8 mouse cellular contexts compared by ENCODE assay signal in the genomic region with DNA sequence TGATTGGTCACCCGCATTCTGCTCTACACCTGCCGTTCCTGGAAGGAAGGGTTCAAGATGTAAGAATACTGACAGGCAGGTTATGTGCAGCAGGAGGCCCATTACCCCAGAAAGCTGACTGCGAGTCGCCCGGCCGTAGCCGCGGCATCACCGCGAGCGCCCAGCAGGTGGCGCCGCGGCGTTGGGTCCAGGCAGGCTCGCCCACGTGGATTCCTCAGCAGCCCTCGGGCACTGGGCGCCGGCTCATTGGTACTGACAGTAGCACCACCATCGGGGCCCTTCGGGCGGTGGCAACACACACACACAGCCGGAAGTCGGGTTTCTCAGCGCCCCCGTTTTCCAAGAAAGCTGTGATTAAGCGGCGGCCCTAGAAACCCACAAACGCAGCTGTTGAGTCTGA. TPM values are rescaled to one million over a fixed set of nuclear protein-coding genes. Genes with fewer than 3 reads are reported as not detected.
DNase-seq lines count a peak whose midpoint lies in the region; ATAC-seq and TF ChIP-seq lines count a peak whose summit lies in the region.

No protein-coding gene starts in this region.

- no peaks in the 10 kb centered on the region for H3K4me1 ChIP-seq in lung, embryonic 14.5 days (ENCODE audit: insufficient read depth)

- no peaks in the 10 kb centered on the region for H3K9me3 ChIP-seq in lung, embryonic 14.5 days (ENCODE audit: low read depth, low read length)

- H3K4me3 ChIP-seq in lung, embryonic 14.5 days (ENCODE audit: low read depth, low read length), result no peak overlapping the region

- no peak overlapping the region for H3K9ac ChIP-seq in lung, embryonic 14.5 days

- H3K36me3 ChIP-seq in lung, embryonic 14.5 days (ENCODE audit: insufficient read depth), result no peaks in the 10 kb centered on the region

- H3K4me2 ChIP-seq in lung, embryonic 14.5 days, result no peak overlapping the region

- TF ChIP-seq CTCF in lung, embryonic 14.5 days (IDR thresholded peaks at IDR 0.05; ENCODE audit: low read depth), result peak; percentile 64

- H3K27ac ChIP-seq in lung, embryonic 14.5 days (ENCODE audit: low read depth), result no peak overlapping the region

- peak; percentile 84 for ATAC-seq in CD4-positive, CD25-positive, alpha-beta regulatory T cell, adult 4 months
- ATAC-seq in activated CD4-positive, CD25-positive, alpha-beta regulatory T cell, adult 4 months, result peak; percentile 76
- no peak for ATAC-seq in lung, embryonic 14.5 days (ENCODE audit: insufficient read depth)

- peak; percentile 82 for DNase-seq in embryo, embryonic 10.5 days (ENCODE audit: low spot score)
- DNase-seq in gastrocnemius, postnatal 25 days, result peak; percentile 28
- peak; percentile 55 to 82 for DNase-seq in kidney, postnatal 36 days
- DNase-seq in lung, embryonic 14.5 days, result peak; percentile 81
- peak; percentile 89 for DNase-seq in retina, embryonic 14.5 days (ENCODE audit: low spot score)
- peak; percentile 65 to 69 for DNase-seq in thymus, postnatal 36 days

- WGBS in lung, embryonic 14.5 days, result 2% methylated on average over 30 of the region's 30 CpGs

- H3K27me3 ChIP-seq in lung, embryonic 14.5 days (ENCODE audit: insufficient read depth, low read length), result peaks cover 19% of the 10 kb centered on the region; the same call in 1 of the 2 replicates

RNA-seq across cellular contexts. Expression of gene Lrfn3, which starts 14.7 kb away (rescaled TPM):
- polyA plus RNA-seq in CD4-positive, CD25-positive, alpha-beta regulatory T cell, adult 4 months (2017; shearing (Covaris generic)), result not detected
- not detected for polyA plus RNA-seq in activated CD4-positive, CD25-positive, alpha-beta regulatory T cell, adult 4 months (2017; shearing (Covaris generic))
- 1 to 10 TPM; 2.5 to 2.6 TPM for total RNA-seq in gastrocnemius, postnatal 25 days (2021)
- 3.4 and 3.7 TPM in 2 replicates for polyA plus RNA-seq in lung, embryonic 14.5 days (2014; fragmentation: Nextera tagmentation; extraction: Ambion mirVana)

RNA-seq across cellular contexts. Expression of gene Sdhaf1, which starts 24.1 kb away (rescaled TPM):
- polyA plus RNA-seq in CD4-positive, CD25-positive, alpha-beta regulatory T cell, adult 4 months (2017; shearing (Covaris generic)), result 1 to 10 TPM; 2.4 to 5.1 TPM
- 1 to 10 TPM; 4.2 to 8.5 TPM for polyA plus RNA-seq in activated CD4-positive, CD25-positive, alpha-beta regulatory T cell, adult 4 months (2017; shearing (Covaris generic))
- total RNA-seq in gastrocnemius, postnatal 25 days (2021), result 1 to 10 TPM; 6.5 to 7.3 TPM
- 21.3 and 22.7 TPM in 2 replicates for polyA plus RNA-seq in lung, embryonic 14.5 days (2014; fragmentation: Nextera tagmentation; extraction: Ambion mirVana)

RNA-seq across cellular contexts. Expression of gene E130208F15Rik, which starts 26.3 kb away (rescaled TPM):
- not detected for polyA plus RNA-seq in CD4-positive, CD25-positive, alpha-beta regulatory T cell, adult 4 months (2017; shearing (Covaris generic))
- not detected for polyA plus RNA-seq in activated CD4-positive, CD25-positive, alpha-beta regulatory T cell, adult 4 months (2017; shearing (Covaris generic))
- total RNA-seq in gastrocnemius, postnatal 25 days (2021), result under 1 TPM; 0.31 to 0.46 TPM
- not detected in 2 replicates for polyA plus RNA-seq in lung, embryonic 14.5 days (2014; fragmentation: Nextera tagmentation; extraction: Ambion mirVana)

RNA-seq across cellular contexts. Expression of gene Syne4, which starts 33.2 kb away (rescaled TPM):
- polyA plus RNA-seq in CD4-positive, CD25-positive, alpha-beta regulatory T cell, adult 4 months (2017; shearing (Covaris generic)), result 10 to 100 TPM in 1 of 2 experiments, 1 to 10 TPM in 1; 9.2 to 16.8 TPM
- polyA plus RNA-seq in activated CD4-positive, CD25-positive, alpha-beta regulatory T cell, adult 4 months (2017; shearing (Covaris generic)), result 1 to 10 TPM; 2.9 to 6.4 TPM
- 1 to 10 TPM; 1.2 to 1.4 TPM for total RNA-seq in gastrocnemius, postnatal 25 days (2021)
- 21.9 and 23.2 TPM in 2 replicates for polyA plus RNA-seq in lung, embryonic 14.5 days (2014; fragmentation: Nextera tagmentation; extraction: Ambion mirVana)

RNA-seq across cellular contexts. Expression of gene Alkbh6, which starts 39.3 kb away (rescaled TPM):
- 100 to 1,000 TPM; 179 to 205 TPM for polyA plus RNA-seq in CD4-positive, CD25-positive, alpha-beta regulatory T cell, adult 4 months (2017; shearing (Covaris generic))
- 100 to 1,000 TPM; 121 to 130 TPM for polyA plus RNA-seq in activated CD4-positive, CD25-positive, alpha-beta regulatory T cell, adult 4 months (2017; shearing (Covaris generic))
- total RNA-seq in gastrocnemius, postnatal 25 days (2021), result 10 to 100 TPM; 18.6 to 18.8 TPM
- polyA plus RNA-seq in lung, embryonic 14.5 days (2014; fragmentation: Nextera tagmentation; extraction: Ambion mirVana), result 72.1 and 73.1 TPM in 2 replicates

Comparison
In these comparisons a context has a peak if more than half of its experiments do, and no peak if none do; other contexts are left out.
1. DNase-seq: peak in every context shown above with its lines; median percentile 89 in retina, embryonic 14.5 days; 82 in embryo, embryonic 10.5 days; 81 in lung, embryonic 14.5 days; 68 in kidney, postnatal 36 days; 67 in thymus, postnatal 36 days; 28 in gastrocnemius, postnatal 25 days.